Mouse (Mus musculus): ENCODE measurements around the gene Aldob. TPM values are rescaled to one million over a fixed set of nuclear protein-coding genes. Genes with fewer than 3 reads are reported as not detected.

Gene Aldob
- polyA plus RNA-seq (2015; fragmentation: Nextera tagmentation; extraction: Ambion mirVana), result 479 and 529 TPM in 2 replicates

DNA sequence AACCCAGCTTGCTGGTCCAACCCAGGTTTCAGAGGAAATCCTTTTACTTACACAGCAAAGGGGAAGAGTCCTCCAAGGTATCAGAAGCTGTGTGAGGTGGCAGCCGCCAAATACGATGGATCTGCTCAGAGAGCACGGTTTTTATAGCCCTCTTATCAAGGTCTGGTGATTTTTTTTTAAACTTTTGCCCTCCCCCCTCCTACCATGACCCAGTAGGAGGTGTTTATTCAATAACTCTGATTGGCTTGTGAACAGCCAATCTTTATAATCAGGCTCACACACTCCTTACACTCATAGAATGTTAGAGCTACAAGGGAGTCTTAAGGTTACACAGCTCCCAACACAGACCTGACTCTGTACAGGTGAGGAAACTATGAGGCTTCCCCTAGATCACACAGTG is at the start of gene Aldob:
TSS of gene Aldob (minus strand) at position 164 of the 400 bp plus-strand sequence.
- H3K4me1 ChIP-seq (ENCODE audit: control insufficient read depth, low read depth, low read length), result no peaks in the 10 kb centered on the region
- WGBS (ENCODE audit: insufficient replicate concordance), result 22% methylated on average over 3 of the region's 3 CpGs
- ATAC-seq (ENCODE audit: low read depth), result peak; percentile 78
- peak within 1 kb of the TSS; percentile 69 for H3K27ac ChIP-seq (ENCODE audit: low read length)
- no peak within 1 kb of the TSS; the same call in 1 of the 2 replicates for H3K4me2 ChIP-seq (ENCODE audit: low read depth, low read length)
- no peaks in the 10 kb centered on the region for H3K27me3 ChIP-seq (ENCODE audit: control insufficient read depth, insufficient read depth, low read depth, low read length)
- peak within 1 kb of the TSS; percentile 46 for H3K4me3 ChIP-seq (ENCODE audit: low read depth, low read length)
- no peaks in the 10 kb centered on the region for H3K36me3 ChIP-seq (ENCODE audit: control insufficient read depth, insufficient read depth)
- H3K9me3 ChIP-seq (replicated peaks; ENCODE audit: control insufficient read depth, low read length), result no peaks in the 10 kb centered on the region
- peak within 1 kb of the TSS; percentile 53 for H3K9ac ChIP-seq (ENCODE audit: low read depth, low read length)

DNA sequence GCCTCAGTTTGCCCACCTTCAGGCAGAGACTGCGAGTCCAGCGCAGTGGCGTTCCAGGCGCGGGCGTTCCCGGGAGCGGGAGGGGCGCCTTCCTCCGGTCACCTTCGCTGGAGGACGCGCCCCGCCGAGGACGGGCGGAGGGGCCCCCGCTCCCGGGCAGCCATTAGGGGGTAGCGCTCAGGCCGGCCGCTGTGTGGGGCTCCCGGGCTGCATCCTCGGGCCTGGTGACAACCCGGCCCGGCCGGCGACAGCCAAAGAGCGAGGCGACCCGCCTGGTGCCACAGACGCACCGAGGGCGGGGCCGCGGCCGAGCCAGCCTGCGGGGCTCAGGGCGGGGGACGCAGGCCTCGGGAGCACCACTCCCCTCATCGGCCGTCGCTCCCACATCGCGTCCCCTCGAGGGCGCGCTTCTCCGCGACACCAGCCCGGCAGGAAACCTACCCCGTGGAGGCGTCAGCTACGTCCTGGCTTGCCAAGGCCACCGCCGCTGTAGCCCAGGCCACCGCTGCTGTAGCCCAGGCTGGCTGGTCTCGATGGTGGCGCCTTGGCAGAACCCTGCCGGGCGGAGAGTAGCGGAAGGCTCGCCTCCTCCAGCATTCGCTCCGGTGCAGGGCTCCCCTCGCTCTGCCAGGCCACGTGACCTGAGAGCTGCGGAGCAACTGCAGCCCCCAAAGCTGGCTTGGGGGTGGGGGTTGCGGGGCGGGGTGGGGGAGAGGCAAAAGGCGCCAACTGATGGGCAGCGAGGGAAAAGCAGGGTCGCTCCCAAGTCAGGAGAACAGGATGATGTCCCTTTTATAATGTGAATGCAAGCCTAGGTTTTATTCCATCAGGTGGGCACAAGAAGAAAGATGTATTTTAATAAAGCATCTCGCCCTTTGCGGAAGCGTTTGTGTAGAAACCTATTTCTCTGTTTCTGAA is 48.1 kb upstream of the Aldob start, which contains the start of gene Tmem246:
TSS of gene Tmem246 (minus strand) at position 694 of the 918 bp plus-strand sequence.
- peak; percentile 90 for ATAC-seq (ENCODE audit: low read depth)
- WGBS (ENCODE audit: insufficient replicate concordance), result under 1% methylated on average over 74 of the region's 77 CpGs
- H3K4me3 ChIP-seq (ENCODE audit: low read depth, low read length), result peak within 1 kb of the TSS; percentile 76
- peak within 1 kb of the TSS; percentile 44 for H3K27ac ChIP-seq (ENCODE audit: low read length)
- H3K4me2 ChIP-seq (ENCODE audit: low read depth, low read length), result peak within 1 kb of the TSS; percentile 91
- H3K27me3 ChIP-seq (ENCODE audit: control insufficient read depth, insufficient read depth, low read depth, low read length), result peaks cover 2% of the 10 kb centered on the region; the same call in 1 of the 2 replicates
- peaks cover 8% of the 10 kb centered on the region for H3K4me1 ChIP-seq (ENCODE audit: control insufficient read depth, low read depth, low read length)
- H3K9ac ChIP-seq (ENCODE audit: low read depth, low read length), result peak within 1 kb of the TSS; percentile 67
- no peaks in the 10 kb centered on the region for H3K36me3 ChIP-seq (ENCODE audit: control insufficient read depth, insufficient read depth)
- H3K9me3 ChIP-seq (replicated peaks; ENCODE audit: control insufficient read depth, low read length), result no peaks in the 10 kb centered on the region

DNA sequence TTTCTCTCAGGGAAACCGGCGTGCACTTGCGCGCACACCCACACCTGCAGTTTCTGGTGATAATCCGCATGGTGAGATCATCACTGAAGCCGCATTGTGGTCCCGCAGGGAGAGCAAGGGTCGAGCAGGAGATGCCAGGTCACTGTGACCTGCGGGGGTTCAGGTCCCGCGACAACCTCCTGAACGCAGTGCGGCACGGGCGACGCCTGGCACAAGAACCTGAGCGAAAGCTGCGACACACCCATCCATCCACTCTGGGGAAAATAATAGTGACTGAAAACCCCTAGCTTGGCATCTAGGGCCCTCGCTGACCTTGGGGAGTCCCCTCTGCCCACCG is 47.5 kb upstream of the Aldob start:
- no peaks in the 10 kb centered on the region for H3K36me3 ChIP-seq (ENCODE audit: control insufficient read depth, insufficient read depth)
- peaks cover 8% of the 10 kb centered on the region for H3K4me1 ChIP-seq (ENCODE audit: control insufficient read depth, low read depth, low read length)
- under 1% methylated on average over 20 of the region's 20 CpGs for WGBS (ENCODE audit: insufficient replicate concordance)
- no peaks in the 10 kb centered on the region for H3K9me3 ChIP-seq (replicated peaks; ENCODE audit: control insufficient read depth, low read length)
- H3K27ac ChIP-seq (ENCODE audit: low read length), result peak overlapping the region; percentile 44
- peak overlapping the region; percentile 91 for H3K4me2 ChIP-seq (ENCODE audit: low read depth, low read length)
- H3K9ac ChIP-seq (ENCODE audit: low read depth, low read length), result peak overlapping the region; percentile 67
- peak overlapping the region; percentile 76 for H3K4me3 ChIP-seq (ENCODE audit: low read depth, low read length)
- ATAC-seq (ENCODE audit: low read depth), result peak; percentile 30; the same call in 1 of the 2 replicates
- H3K27me3 ChIP-seq (ENCODE audit: control insufficient read depth, insufficient read depth, low read depth, low read length), result peaks cover 2% of the 10 kb centered on the region; the same call in 1 of the 2 replicates

DNA sequence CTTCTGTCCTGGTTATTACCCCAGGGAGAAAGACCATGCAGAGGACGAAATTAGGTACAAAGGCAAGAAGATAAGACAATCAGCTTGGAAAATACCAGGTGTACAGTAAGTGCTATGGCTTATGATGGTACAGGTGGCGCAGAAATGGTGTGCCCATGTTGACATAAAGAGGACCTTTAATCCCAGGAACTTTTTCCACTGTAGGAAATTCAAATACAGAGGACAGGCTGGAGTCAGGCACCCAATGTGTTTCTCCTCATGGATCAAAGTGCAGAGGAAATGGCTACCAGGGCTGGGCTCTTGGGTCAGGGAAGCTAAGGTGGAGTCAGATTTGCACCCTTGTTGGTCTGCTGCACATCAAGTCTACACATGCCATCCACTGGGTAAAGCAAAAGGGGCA is 40.8 kb upstream of the Aldob start:
- Histone ChIP-seq H3K27me3 (ENCODE audit: control insufficient read depth, insufficient read depth, low read depth, low read length) (no peaks in the 10 kb centered on the region), H3K4me3 (ENCODE audit: low read depth, low read length) (no peak overlapping the region), H3K27ac (ENCODE audit: low read length) (0 out of 2 replicates have a peak overlapping the region, but pooled peaks have one; percentile 22), H3K36me3 (ENCODE audit: control insufficient read depth, insufficient read depth) (no peaks in the 10 kb centered on the region), H3K9ac (ENCODE audit: low read depth, low read length) (no peak overlapping the region), H3K9me3 (replicated peaks; ENCODE audit: control insufficient read depth, low read length) (no peaks in the 10 kb centered on the region), H3K4me1 (ENCODE audit: control insufficient read depth, low read depth, low read length) (no peaks in the 10 kb centered on the region; the same call in 1 of the 2 replicates), H3K4me2 (ENCODE audit: low read depth, low read length) (no peak overlapping the region)
- WGBS (ENCODE audit: insufficient replicate concordance), result 60% methylated on average over 2 of the region's 2 CpGs
- peak; percentile 50 for ATAC-seq (ENCODE audit: low read depth)

DNA sequence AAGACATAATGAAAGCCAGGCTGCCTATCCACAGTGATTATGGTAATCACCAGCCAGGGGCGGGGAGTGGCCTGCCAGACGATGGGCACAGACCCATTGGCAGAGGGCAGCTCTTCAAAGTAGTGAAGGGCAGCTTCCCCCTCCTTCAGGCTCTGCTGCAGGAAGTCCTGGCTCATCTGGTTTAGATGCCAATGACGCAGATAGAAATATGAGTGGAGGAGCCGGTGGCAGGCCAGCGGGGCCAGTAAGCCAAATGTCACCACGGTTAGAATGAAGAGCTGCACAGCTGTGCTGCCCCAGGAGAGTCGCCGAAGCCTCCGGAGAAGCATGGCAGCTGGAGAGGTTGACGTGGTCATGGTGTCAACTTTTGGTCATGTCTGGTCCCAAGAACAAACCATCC is 37.5 kb upstream of the Aldob start:
- no peak overlapping the region for H3K4me2 ChIP-seq (ENCODE audit: low read depth, low read length)
- H3K4me3 ChIP-seq (ENCODE audit: low read depth, low read length), result no peak overlapping the region
- ATAC-seq (ENCODE audit: low read depth), result no peak
- no peaks in the 10 kb centered on the region; the same call in 1 of the 2 replicates for H3K4me1 ChIP-seq (ENCODE audit: control insufficient read depth, low read depth, low read length)
- no peak overlapping the region for H3K27ac ChIP-seq (ENCODE audit: low read length)
- no peaks in the 10 kb centered on the region for H3K27me3 ChIP-seq (ENCODE audit: control insufficient read depth, insufficient read depth, low read depth, low read length)
- H3K36me3 ChIP-seq (ENCODE audit: control insufficient read depth, insufficient read depth), result no peaks in the 10 kb centered on the region
- 74% methylated on average over 10 of the region's 10 CpGs for WGBS (ENCODE audit: insufficient replicate concordance)
- no peaks in the 10 kb centered on the region for H3K9me3 ChIP-seq (replicated peaks; ENCODE audit: control insufficient read depth, low read length)
- H3K9ac ChIP-seq (ENCODE audit: low read depth, low read length), result no peak overlapping the region

DNA sequence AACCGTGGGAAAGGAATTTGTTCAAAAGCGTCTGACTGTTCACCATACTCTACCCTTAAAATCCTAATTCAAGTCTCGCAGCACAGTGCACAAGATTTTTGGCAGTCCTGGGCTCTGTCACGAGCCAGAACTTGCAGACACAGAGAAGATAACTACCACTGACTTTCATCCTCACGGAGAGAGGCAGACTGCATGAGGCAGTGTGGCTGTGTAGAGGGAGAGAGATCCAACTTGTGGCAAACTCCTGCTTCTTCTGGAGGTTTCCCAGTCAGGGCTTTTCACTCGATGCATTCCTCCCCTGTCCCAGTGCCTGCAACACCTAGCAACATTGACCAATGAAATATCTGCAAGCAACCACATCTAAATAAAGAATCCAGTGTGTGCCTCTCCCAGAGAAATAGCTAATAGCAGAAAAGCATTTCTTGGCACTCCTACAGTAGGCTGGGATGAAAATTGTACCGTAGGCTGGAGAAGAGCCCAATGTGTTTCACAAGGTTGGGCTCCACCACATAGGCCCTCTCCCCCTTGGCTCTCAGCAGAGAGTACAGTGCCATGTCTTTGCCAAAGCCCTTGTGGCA is 36.3 kb upstream of the Aldob start:
- Histone ChIP-seq H3K36me3 (ENCODE audit: control insufficient read depth, insufficient read depth) (no peaks in the 10 kb centered on the region), H3K4me3 (ENCODE audit: low read depth, low read length) (no peak overlapping the region), H3K9ac (ENCODE audit: low read depth, low read length) (no peak overlapping the region), H3K27me3 (ENCODE audit: control insufficient read depth, insufficient read depth, low read depth, low read length) (no peaks in the 10 kb centered on the region), H3K4me2 (ENCODE audit: low read depth, low read length) (no peak overlapping the region), H3K9me3 (replicated peaks; ENCODE audit: control insufficient read depth, low read length) (no peaks in the 10 kb centered on the region), H3K4me1 (ENCODE audit: control insufficient read depth, low read depth, low read length) (peaks cover 10% of the 10 kb centered on the region), H3K27ac (ENCODE audit: low read length) (no peak overlapping the region)
- ATAC-seq (ENCODE audit: low read depth), result no peak
- WGBS (ENCODE audit: insufficient replicate concordance), result 61% methylated on average over 7 of the region's 7 CpGs

DNA sequence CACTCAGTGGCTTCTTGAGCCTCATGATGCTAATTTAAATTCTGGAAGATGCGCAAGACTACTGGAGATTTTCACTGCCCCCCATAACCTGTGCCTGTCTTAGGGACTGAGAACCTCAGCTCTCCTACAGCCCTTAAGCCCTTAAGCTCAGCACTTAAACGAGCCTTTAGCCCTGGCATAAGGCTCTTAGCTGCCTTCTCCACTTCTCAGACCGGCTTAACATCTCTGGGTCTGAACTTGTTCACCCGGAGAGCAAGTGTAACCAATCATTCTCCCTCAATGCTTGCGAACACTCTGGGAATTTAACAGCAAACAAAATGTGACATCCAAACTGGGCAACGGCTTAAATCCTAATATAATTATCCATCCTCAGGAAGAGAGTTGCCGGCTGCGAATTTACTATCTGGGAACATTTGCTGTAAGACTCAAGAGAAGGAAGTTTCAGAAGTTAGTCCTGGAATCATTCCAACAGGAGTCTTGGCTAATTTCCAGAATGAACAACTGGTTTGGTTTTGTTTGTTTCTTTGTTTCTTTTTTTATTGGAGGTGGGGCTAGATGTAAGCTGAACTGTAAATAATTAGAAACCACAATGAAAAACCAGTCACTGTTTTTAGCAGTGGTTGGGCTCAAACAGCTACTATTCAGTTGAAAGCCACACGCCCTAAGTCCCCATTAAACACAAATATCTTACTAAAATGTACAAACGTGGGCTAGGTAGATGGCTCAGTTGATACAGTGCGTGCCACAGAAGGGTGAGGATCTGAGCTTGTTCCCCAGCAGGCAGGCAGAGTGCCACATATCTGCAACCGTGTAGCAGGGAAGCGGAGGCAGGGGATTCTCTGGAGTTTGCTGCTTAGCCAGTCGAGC is 34.9 kb upstream of the Aldob start:
- Histone ChIP-seq H3K9ac (ENCODE audit: low read depth, low read length) (no peak overlapping the region), H3K4me3 (ENCODE audit: low read depth, low read length) (no peak overlapping the region), H3K9me3 (replicated peaks; ENCODE audit: control insufficient read depth, low read length) (no peaks in the 10 kb centered on the region), H3K36me3 (ENCODE audit: control insufficient read depth, insufficient read depth) (no peaks in the 10 kb centered on the region), H3K4me1 (ENCODE audit: control insufficient read depth, low read depth, low read length) (peaks cover 11% of the 10 kb centered on the region), H3K27me3 (ENCODE audit: control insufficient read depth, insufficient read depth, low read depth, low read length) (no peaks in the 10 kb centered on the region), H3K4me2 (ENCODE audit: low read depth, low read length) (no peak overlapping the region), H3K27ac (ENCODE audit: low read length) (no peak overlapping the region)
- 68% methylated on average over 14 of the region's 14 CpGs for WGBS (ENCODE audit: insufficient replicate concordance)
- no peak for ATAC-seq (ENCODE audit: low read depth)

DNA sequence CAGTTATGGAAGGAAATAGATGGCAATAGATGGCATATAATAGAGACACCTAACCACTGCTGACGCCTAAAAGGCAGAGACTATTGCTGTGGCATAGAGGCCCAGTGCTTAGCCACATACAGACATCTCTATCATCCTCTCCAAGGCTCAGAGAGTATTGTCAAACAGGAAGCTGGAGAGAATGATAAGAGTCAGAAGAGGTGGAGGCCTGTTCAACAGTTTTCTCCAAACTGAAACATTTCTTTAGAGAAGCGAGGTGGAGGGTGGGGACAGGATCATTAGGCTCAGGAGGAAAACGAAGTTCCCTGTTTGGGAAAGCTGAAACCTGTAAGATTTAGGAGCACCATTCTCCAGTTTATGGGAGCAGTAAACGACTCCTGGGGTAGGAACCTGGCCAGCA is 31.9 kb upstream of the Aldob start:
- Histone ChIP-seq H3K4me1 (ENCODE audit: control insufficient read depth, low read depth, low read length) (peaks cover 11% of the 10 kb centered on the region), H3K36me3 (ENCODE audit: control insufficient read depth, insufficient read depth) (no peaks in the 10 kb centered on the region), H3K27ac (ENCODE audit: low read length) (peak overlapping the region; percentile 39; the same call in 1 of the 2 replicates), H3K4me3 (ENCODE audit: low read depth, low read length) (no peak overlapping the region), H3K27me3 (ENCODE audit: control insufficient read depth, insufficient read depth, low read depth, low read length) (no peaks in the 10 kb centered on the region), H3K9ac (ENCODE audit: low read depth, low read length) (no peak overlapping the region), H3K9me3 (replicated peaks; ENCODE audit: control insufficient read depth, low read length) (no peaks in the 10 kb centered on the region), H3K4me2 (ENCODE audit: low read depth, low read length) (peak overlapping the region; percentile 14; the same call in 1 of the 2 replicates)
- ATAC-seq (ENCODE audit: low read depth), result peak; percentile 90
- WGBS (ENCODE audit: insufficient replicate concordance), result 19% methylated on average over 4 of the region's 4 CpGs

Data from liver, embryonic 16.5 days (tissue).